Mouse (Mus musculus): ENCODE data around the gene Lzts3. TPM values are rescaled to one million over a fixed set of nuclear protein-coding genes. Genes with fewer than 3 reads are reported as not detected.

Lzts3 gene
- 1.5 and 1.8 TPM in 2 replicates for polyA plus RNA-seq (2015; fragmentation: Nextera tagmentation; extraction: Ambion mirVana)

- no peak within 1 kb of the TSS for H3K27ac ChIP-seq (replicated peaks)
- peaks cover 37% of the 10 kb centered on the region for H3K27me3 ChIP-seq (replicated peaks)
- peaks cover 11% of the 10 kb centered on the region; the same call in 1 of the 2 replicates for H3K4me1 ChIP-seq
- H3K9me3 ChIP-seq, result no peaks in the 10 kb centered on the region
- peak within 1 kb of the TSS; percentile 64 for H3K4me3 ChIP-seq
- H3K9ac ChIP-seq, result peak within 1 kb of the TSS; percentile 86
- peak; percentile 94 for ATAC-seq (ENCODE audit: extremely low read depth, insufficient number of reproducible peaks, low FRiP score, low TSS enrichment)
- 3% methylated on average over 40 of the region's 40 CpGs for WGBS
- H3K36me3 ChIP-seq, result peaks cover 7% of the 10 kb centered on the region
- peak within 1 kb of the TSS; percentile 99 for H3K4me2 ChIP-seq
These were observed at the start of gene Lzts3 for GRCm38 (mm10) chr2:130642684-130643369. TSS of gene Lzts3 (minus strand) at chr2:130642803.

DNA sequence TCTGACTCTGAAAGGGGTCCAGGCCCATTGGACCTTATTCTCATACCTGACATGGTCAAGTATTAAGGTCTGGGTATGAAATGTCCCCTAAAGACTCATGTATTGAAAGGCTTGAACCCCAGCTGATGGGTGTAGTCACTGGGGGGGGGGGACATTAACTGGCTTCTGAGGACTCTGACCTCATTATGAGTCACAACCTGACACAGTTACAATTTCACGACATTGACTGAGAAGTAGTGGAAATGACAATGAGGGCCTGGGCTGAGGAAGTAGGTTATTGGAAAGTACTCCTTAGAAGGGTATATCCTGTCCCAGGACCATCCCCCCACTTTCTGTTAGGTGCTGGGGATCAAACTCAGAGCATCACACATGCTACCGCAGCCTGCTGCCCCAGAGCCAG lies 46.4 kb upstream of the Lzts3 start:
- peaks cover 10% of the 10 kb centered on the region; the same call in 1 of the 2 replicates for H3K36me3 ChIP-seq
- no peak overlapping the region for H3K4me2 ChIP-seq
- H3K27me3 ChIP-seq (replicated peaks), result peaks cover 13% of the 10 kb centered on the region; the same call in 1 of the 2 replicates
- H3K4me3 ChIP-seq, result no peak overlapping the region
- H3K27ac ChIP-seq (replicated peaks), result no peak overlapping the region
- ATAC-seq (ENCODE audit: extremely low read depth, insufficient number of reproducible peaks, low FRiP score, low TSS enrichment), result no peak
- H3K9me3 ChIP-seq, result no peaks in the 10 kb centered on the region
- no peaks in the 10 kb centered on the region for H3K4me1 ChIP-seq
- 65% methylated on average over 2 of the region's 2 CpGs for WGBS
- no peak overlapping the region for H3K9ac ChIP-seq

DNA sequence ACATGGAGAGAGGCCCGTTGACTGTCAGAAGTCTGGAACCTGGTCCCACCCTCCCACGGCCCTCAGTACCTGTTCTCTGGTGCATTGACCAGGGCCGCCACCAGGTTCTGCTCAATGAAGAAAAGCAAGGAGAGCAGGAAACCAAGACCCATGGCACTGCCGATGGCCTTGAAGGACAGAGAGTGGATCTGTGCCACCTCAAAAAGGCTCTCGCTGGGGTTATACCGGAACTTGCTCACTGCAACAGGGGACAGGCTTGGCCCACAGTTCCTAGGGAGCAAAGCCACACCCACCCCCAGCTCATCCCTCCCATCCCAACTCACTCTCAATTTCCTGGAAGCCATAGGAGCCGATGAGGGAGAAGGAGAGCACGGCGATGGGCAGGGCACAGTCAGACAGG lies 42.8 kb upstream of the Lzts3 start:
- ATAC-seq (ENCODE audit: extremely low read depth, insufficient number of reproducible peaks, low FRiP score, low TSS enrichment), result no peak
- H3K9me3 ChIP-seq, result no peaks in the 10 kb centered on the region
- H3K4me1 ChIP-seq, result no peaks in the 10 kb centered on the region
- no peaks in the 10 kb centered on the region for H3K27me3 ChIP-seq (replicated peaks)
- no peak overlapping the region for H3K4me3 ChIP-seq
- WGBS, result 84% methylated on average over 9 of the region's 9 CpGs
- H3K9ac ChIP-seq, result no peak overlapping the region
- no peak overlapping the region for H3K27ac ChIP-seq (replicated peaks)
- peaks cover 44% of the 10 kb centered on the region for H3K36me3 ChIP-seq
- no peak overlapping the region for H3K4me2 ChIP-seq

DNA sequence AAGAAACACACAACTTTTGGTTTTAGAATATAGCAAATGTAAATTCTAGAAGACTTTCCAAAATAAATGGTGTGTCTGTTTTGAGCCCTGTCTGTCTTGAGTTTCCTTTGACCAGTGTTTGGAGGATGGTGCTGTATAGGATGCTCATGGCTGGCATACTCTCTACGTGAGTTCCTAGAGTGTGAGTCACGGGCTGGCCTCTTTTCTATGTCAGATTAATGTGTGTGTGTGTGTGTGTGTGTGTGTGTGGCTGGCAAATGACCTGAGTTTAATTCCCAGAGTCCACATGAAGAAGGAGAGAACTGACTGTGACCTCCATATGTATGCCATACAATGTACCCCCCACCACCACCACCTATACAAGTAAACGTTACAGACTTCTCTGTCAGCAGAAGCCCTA lies 38.9 kb upstream of the Lzts3 start:
- H3K27me3 ChIP-seq (replicated peaks), result no peaks in the 10 kb centered on the region
- no peak overlapping the region for H3K27ac ChIP-seq (replicated peaks)
- H3K4me3 ChIP-seq, result no peak overlapping the region
- H3K4me2 ChIP-seq, result no peak overlapping the region
- no peaks in the 10 kb centered on the region for H3K4me1 ChIP-seq
- ATAC-seq (ENCODE audit: extremely low read depth, insufficient number of reproducible peaks, low FRiP score, low TSS enrichment), result no peak
- WGBS, result 82% methylated on average over 3 of the region's 3 CpGs
- H3K9me3 ChIP-seq, result no peaks in the 10 kb centered on the region
- no peak overlapping the region for H3K9ac ChIP-seq
- peaks cover 83% of the 10 kb centered on the region for H3K36me3 ChIP-seq

- no peak for ATAC-seq (ENCODE audit: extremely low read depth, insufficient number of reproducible peaks, low FRiP score, low TSS enrichment)
These were observed 37.3 kb upstream of the Lzts3 start for GRCm38 (mm10) chr2:130679899-130680298.

GRCm38 (mm10) chr2:130679154-130679553 lies 36.6 kb upstream of the Lzts3 start:
- Histone ChIP-seq H3K4me3 (no peak overlapping the region), H3K4me2 (no peak overlapping the region), H3K4me1 (no peaks in the 10 kb centered on the region), H3K9me3 (no peaks in the 10 kb centered on the region), H3K27ac (replicated peaks) (no peak overlapping the region), H3K9ac (no peak overlapping the region), H3K36me3 (peaks cover 97% of the 10 kb centered on the region), H3K27me3 (replicated peaks) (no peaks in the 10 kb centered on the region)
- WGBS, result 95% methylated on average over 12 of the region's 12 CpGs
- ATAC-seq (ENCODE audit: extremely low read depth, insufficient number of reproducible peaks, low FRiP score, low TSS enrichment), result no peak

More at GRCm38 (mm10) chr2:130679899-130680298, 37.3 kb upstream of the Lzts3 start:
- no peak overlapping the region for H3K27ac ChIP-seq (replicated peaks)
- H3K36me3 ChIP-seq, result peaks cover 98% of the 10 kb centered on the region
- H3K9me3 ChIP-seq, result no peaks in the 10 kb centered on the region
- H3K9ac ChIP-seq, result no peak overlapping the region
- WGBS, result 92% methylated on average over 6 of the region's 6 CpGs
- no peaks in the 10 kb centered on the region for H3K27me3 ChIP-seq (replicated peaks)
- H3K4me3 ChIP-seq, result no peak overlapping the region
- H3K4me1 ChIP-seq, result no peaks in the 10 kb centered on the region
- H3K4me2 ChIP-seq, result no peak overlapping the region

DNA sequence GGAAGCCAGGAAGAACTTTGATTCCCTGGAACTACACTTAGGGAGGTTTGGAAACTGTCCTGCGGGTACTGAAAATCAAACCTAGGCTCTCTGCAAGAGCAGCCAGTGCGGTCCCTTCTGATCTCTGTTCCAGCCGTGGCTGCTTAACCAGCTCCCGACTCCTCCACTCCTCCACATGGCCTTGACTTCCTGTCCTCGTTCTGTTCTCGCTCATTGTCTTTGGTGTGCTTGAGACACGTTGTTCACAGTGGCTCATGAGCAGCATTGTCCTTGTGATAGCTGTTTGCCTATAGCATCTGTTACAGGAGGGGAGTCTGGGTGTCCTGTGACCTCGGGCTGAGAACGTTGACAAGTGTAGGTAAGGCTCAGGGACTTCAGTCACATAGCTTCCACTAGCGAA lies 34.6 kb upstream of the Lzts3 start:
- WGBS, result 73% methylated on average over 10 of the region's 10 CpGs
- no peak overlapping the region for H3K9ac ChIP-seq
- H3K4me1 ChIP-seq, result no peaks in the 10 kb centered on the region
- no peak for ATAC-seq (ENCODE audit: extremely low read depth, insufficient number of reproducible peaks, low FRiP score, low TSS enrichment)
- H3K27me3 ChIP-seq (replicated peaks), result no peaks in the 10 kb centered on the region
- H3K9me3 ChIP-seq, result no peaks in the 10 kb centered on the region
- no peak overlapping the region for H3K27ac ChIP-seq (replicated peaks)
- H3K36me3 ChIP-seq, result peaks cover 98% of the 10 kb centered on the region
- H3K4me2 ChIP-seq, result no peak overlapping the region
- no peak overlapping the region for H3K4me3 ChIP-seq

DNA sequence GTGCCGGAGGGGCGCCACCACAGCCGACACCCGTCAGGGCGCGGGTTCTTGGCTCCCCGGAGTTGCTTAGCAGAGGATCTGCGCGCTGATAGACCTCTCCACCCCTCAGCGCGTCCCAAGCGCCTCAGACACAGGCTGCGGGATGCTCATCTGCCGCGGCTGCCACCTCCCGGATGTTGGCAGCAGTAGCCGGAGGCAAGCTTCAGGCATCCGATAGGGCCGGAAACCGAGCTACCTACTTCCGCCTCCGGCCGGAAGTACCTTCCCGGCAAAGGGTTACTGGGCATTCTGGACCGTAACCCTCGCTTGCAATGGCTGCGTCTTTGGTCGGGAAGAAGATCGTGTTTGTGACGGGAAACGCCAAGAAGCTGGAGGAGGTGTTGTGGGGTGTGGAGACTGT lies 25.0 kb upstream of the Lzts3 start, which contains the start of gene Itpa:
Gene Itpa, plus strand, starts transcription at position 52 of the 400 bp plus-strand sequence.
- Histone ChIP-seq H3K4me3 (peak within 1 kb of the TSS; percentile 63), H3K4me1 (peaks cover 41% of the 10 kb centered on the region), H3K9ac (peak within 1 kb of the TSS; percentile 82), H3K4me2 (peak within 1 kb of the TSS; percentile 79), H3K27ac (replicated peaks) (peak within 1 kb of the TSS; percentile 79), H3K27me3 (replicated peaks) (no peaks in the 10 kb centered on the region), H3K9me3 (no peaks in the 10 kb centered on the region), H3K36me3 (peaks cover 24% of the 10 kb centered on the region)
- WGBS, result under 1% methylated on average over 31 of the region's 31 CpGs
- ATAC-seq (ENCODE audit: extremely low read depth, insufficient number of reproducible peaks, low FRiP score, low TSS enrichment), result peak; percentile 51; the same call in 1 of the 2 replicates

DNA sequence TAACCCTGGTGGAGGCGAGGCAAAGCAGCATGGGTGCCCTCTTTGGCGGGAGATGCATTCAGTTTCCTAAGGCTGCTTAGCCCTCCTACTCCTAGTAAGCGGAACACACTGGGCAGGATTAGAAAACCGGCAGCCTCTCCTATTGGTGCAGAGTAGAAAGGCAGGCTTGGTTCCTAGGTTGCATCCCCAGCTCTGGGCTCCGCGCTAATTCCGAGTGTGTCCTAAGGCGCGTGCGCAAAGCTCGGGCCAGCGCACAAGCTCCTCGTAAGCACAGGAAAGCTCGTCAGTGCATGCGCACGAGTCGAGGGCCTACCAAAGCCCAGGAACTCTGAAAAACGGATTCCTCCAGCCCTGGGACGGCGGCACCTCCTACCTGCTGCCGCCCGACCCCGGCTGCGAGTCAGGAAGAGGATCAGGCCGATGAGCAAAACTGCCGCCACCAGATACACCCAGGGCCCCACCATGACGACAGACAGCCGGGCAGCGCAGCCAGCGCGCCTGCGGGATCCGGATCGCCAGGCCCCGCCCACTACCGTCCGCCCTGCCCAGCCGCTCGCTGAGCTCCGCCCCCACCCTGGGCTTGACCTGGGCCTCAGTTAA lies 21.6 kb upstream of the Lzts3 start, which contains the start of gene Ddrgk1:
Gene Ddrgk1, minus strand, starts transcription at position 558 of the 600 bp plus-strand sequence.
- WGBS, result under 1% methylated on average over 40 of the region's 40 CpGs
- H3K4me3 ChIP-seq, result peak within 1 kb of the TSS; percentile 69
- H3K4me2 ChIP-seq, result peak within 1 kb of the TSS; percentile 87
- ATAC-seq (ENCODE audit: extremely low read depth, insufficient number of reproducible peaks, low FRiP score, low TSS enrichment), result peak; percentile 88
- no peaks in the 10 kb centered on the region for H3K9me3 ChIP-seq
- H3K27ac ChIP-seq (replicated peaks), result peak within 1 kb of the TSS; percentile 99
- no peaks in the 10 kb centered on the region for H3K27me3 ChIP-seq (replicated peaks)
- H3K36me3 ChIP-seq, result peaks cover 40% of the 10 kb centered on the region
- H3K4me1 ChIP-seq, result peaks cover 37% of the 10 kb centered on the region
- peak within 1 kb of the TSS; percentile 91 for H3K9ac ChIP-seq

- WGBS, result 92% methylated on average over 11 of the region's 11 CpGs
- peak overlapping the region; percentile 99 for H3K27ac ChIP-seq (replicated peaks)
- no peak for ATAC-seq (ENCODE audit: extremely low read depth, insufficient number of reproducible peaks, low FRiP score, low TSS enrichment)
- peaks cover 49% of the 10 kb centered on the region for H3K36me3 ChIP-seq
- H3K9me3 ChIP-seq, result no peaks in the 10 kb centered on the region
- H3K4me3 ChIP-seq, result peak overlapping the region; percentile 69
- H3K27me3 ChIP-seq (replicated peaks), result no peaks in the 10 kb centered on the region
- H3K4me1 ChIP-seq, result peaks cover 28% of the 10 kb centered on the region
- H3K4me2 ChIP-seq, result peak overlapping the region; percentile 87
- peak overlapping the region; percentile 91 for H3K9ac ChIP-seq
These were observed 20.7 kb upstream of the Lzts3 start for GRCm38 (mm10) chr2:130663342-130663741.

GRCm38 (mm10) chr2:130658530-130658929 lies 15.9 kb upstream of the Lzts3 start:
- Histone ChIP-seq H3K4me2 (no peak overlapping the region), H3K27ac (replicated peaks) (no peak overlapping the region), H3K4me1 (peaks cover 11% of the 10 kb centered on the region), H3K4me3 (no peak overlapping the region), H3K9me3 (no peaks in the 10 kb centered on the region), H3K36me3 (peaks cover 97% of the 10 kb centered on the region), H3K27me3 (replicated peaks) (no peaks in the 10 kb centered on the region), H3K9ac (no peak overlapping the region)
- ATAC-seq (ENCODE audit: extremely low read depth, insufficient number of reproducible peaks, low FRiP score, low TSS enrichment), result no peak
- WGBS, result 92% methylated on average over 10 of the region's 10 CpGs
